Mouse (Mus musculus): Measurements from ENCODE around the gene Uts2b.
"Not testable (repeated sequence)": the region's sequence is repeated elsewhere in the genome, so short reads cannot be mapped to it uniquely, and the experiment has no call there.

The Uts2b gene

GRCm38 (mm10) chr16:27374139-27374538 lies 4.1 kb upstream of the Uts2b start:
- DNase-seq: no peak

GRCm38 (mm10) chr16:27370700-27371099 lies 661 bp upstream of the Uts2b start:
- no peak for DNase-seq

GRCm38 (mm10) chr16:27360059-27360458 lies 10.0 kb downstream of the Uts2b start:
- no peak for DNase-seq

- DNase-seq: no peak
These were observed 15.6 kb downstream of the Uts2b start for GRCm38 (mm10) chr16:27354464-27354863.

- DNase-seq: no peak
These were observed 20.0 kb downstream of the Uts2b start for GRCm38 (mm10) chr16:27349878-27350532.

GRCm38 (mm10) chr16:27349235-27349634 lies 20.8 kb downstream of the Uts2b start:
- no peak for DNase-seq

GRCm38 (mm10) chr16:27348359-27348758 lies 21.7 kb downstream of the Uts2b start:
- DNase-seq: no peak

- no peak for DNase-seq
These were observed 22.5 kb downstream of the Uts2b start for GRCm38 (mm10) chr16:27347521-27347920.

- DNase-seq: no peak
These were observed 43.6 kb downstream of the Uts2b start for GRCm38 (mm10) chr16:27326463-27326862.

GRCm38 (mm10) chr16:27322047-27322446 lies 48.0 kb downstream of the Uts2b start:
- no peak for DNase-seq

GRCm38 (mm10) chr16:27319099-27319498 lies 50.9 kb downstream of the Uts2b start:
- DNase-seq: no peak

GRCm38 (mm10) chr16:27307189-27307588 lies 62.9 kb downstream of the Uts2b start, which contains the start of gene Ostn:
Ostn (plus strand) TSS chr16:27307489.
- DNase-seq: not testable (repeated sequence)
